Mouse (Mus musculus): ENCODE measurements at regions not wholly inside any gene's neighbourhood (a gene's known extent, or its start where the extent isn't known, plus 50 kb on each side); places are given as distances from the start of the nearest gene placed in this dataset.

DNA sequence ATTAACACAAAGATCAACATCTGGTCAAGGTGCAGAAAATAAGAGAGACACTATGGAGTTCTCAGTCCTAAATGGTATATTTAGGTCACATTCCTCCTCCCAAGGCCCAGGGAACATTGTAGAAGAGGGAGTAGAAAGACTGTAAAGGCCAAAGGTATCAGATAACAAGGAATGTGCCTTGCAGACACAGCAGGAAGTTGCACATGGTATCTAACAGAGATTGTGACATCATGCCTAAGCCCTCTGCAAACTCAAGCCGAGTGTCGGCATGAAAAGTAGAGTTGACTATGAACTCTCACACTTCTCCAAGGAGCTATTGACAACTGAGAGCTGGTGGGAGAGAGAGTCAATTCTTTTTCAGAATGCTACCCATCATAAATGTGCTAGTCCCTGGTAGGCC lies 598.7 kb downstream of the Hs3st4 start:
- Histone ChIP-seq H3K4me1 (ENCODE audit: control insufficient read depth, insufficient read depth, low read length) (no peaks in the 10 kb centered on the region), H3K4me3 (ENCODE audit: insufficient read depth, low read length) (no peak overlapping the region), H3K27ac (ENCODE audit: insufficient read depth, low read length) (no peak overlapping the region)
- no peak for TF ChIP-seq POLR2A (IDR thresholded peaks at IDR 0.05; ENCODE audit: extremely low read depth, insufficient read depth, low read length)
- no peak for TF ChIP-seq CTCF (IDR thresholded peaks at IDR 0.05; ENCODE audit: extremely low read depth, insufficient read depth, low read length)

- TF ChIP-seq CTCF (IDR thresholded peaks at IDR 0.05; ENCODE audit: extremely low read depth, insufficient read depth, low read length) (no peak), POLR2A (IDR thresholded peaks at IDR 0.05; ENCODE audit: extremely low read depth, insufficient read depth, low read length) (no peak)
- H3K4me1 ChIP-seq (ENCODE audit: control insufficient read depth, insufficient read depth, low read length) = no peaks in the 10 kb centered on the region
- H3K27ac ChIP-seq (ENCODE audit: insufficient read depth, low read length) = no peak overlapping the region
- H3K4me3 ChIP-seq (ENCODE audit: insufficient read depth, low read length) = no peak overlapping the region
These were observed 602.6 kb downstream of the Hs3st4 start for GRCm38 (mm10) chr7:124585296-124585695.

- Histone ChIP-seq H3K27ac (ENCODE audit: insufficient read depth, low read length) (no peak overlapping the region), H3K4me1 (ENCODE audit: control insufficient read depth, insufficient read depth, low read length) (no peaks in the 10 kb centered on the region), H3K4me3 (ENCODE audit: insufficient read depth, low read length) (no peak overlapping the region)
- no peak for TF ChIP-seq CTCF (IDR thresholded peaks at IDR 0.05; ENCODE audit: extremely low read depth, insufficient read depth, low read length)
- no peak for TF ChIP-seq POLR2A (IDR thresholded peaks at IDR 0.05; ENCODE audit: extremely low read depth, insufficient read depth, low read length)
These were observed 608.7 kb downstream of the Hs3st4 start for GRCm38 (mm10) chr7:124591369-124591768.

DNA sequence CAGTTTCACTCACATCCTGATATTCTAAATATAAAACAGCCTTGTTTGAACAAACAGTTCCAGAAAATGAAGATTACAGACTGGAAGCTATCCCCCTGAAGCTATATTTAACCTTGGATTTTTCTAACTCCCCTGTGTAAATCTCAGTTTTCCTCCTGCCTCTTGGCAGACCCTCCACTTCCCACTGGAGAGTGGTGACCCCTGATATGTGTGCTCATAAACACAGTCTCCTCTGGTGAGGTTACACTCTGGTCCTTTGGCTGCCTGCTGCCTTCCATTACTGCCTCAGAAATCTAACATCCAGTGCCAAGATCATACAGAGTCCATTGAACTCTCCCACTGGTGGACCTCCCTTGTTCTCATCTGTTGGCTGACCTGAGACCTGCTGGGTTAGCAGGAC lies 610.8 kb downstream of the Hs3st4 start:
- Histone ChIP-seq H3K4me3 (ENCODE audit: insufficient read depth, low read length) (no peak overlapping the region), H3K27ac (ENCODE audit: insufficient read depth, low read length) (no peak overlapping the region), H3K4me1 (ENCODE audit: control insufficient read depth, insufficient read depth, low read length) (no peaks in the 10 kb centered on the region)
- TF ChIP-seq POLR2A (IDR thresholded peaks at IDR 0.05; ENCODE audit: extremely low read depth, insufficient read depth, low read length) (no peak), CTCF (IDR thresholded peaks at IDR 0.05; ENCODE audit: extremely low read depth, insufficient read depth, low read length) (no peak)

GRCm38 (mm10) chr7:124600767-124601166 lies 618.1 kb downstream of the Hs3st4 start:
- Histone ChIP-seq H3K4me1 (ENCODE audit: control insufficient read depth, insufficient read depth, low read length) (no peaks in the 10 kb centered on the region), H3K4me3 (ENCODE audit: insufficient read depth, low read length) (no peak overlapping the region), H3K27ac (ENCODE audit: insufficient read depth, low read length) (no peak overlapping the region)
- TF ChIP-seq CTCF (IDR thresholded peaks at IDR 0.05; ENCODE audit: extremely low read depth, insufficient read depth, low read length) (no peak), POLR2A (IDR thresholded peaks at IDR 0.05; ENCODE audit: extremely low read depth, insufficient read depth, low read length) (no peak)

GRCm38 (mm10) chr7:124604581-124604980 lies 621.9 kb downstream of the Hs3st4 start:
- no peak overlapping the region for H3K4me3 ChIP-seq (ENCODE audit: insufficient read depth, low read length)
- TF ChIP-seq POLR2A (IDR thresholded peaks at IDR 0.05; ENCODE audit: extremely low read depth, insufficient read depth, low read length) (no peak), CTCF (IDR thresholded peaks at IDR 0.05; ENCODE audit: extremely low read depth, insufficient read depth, low read length) (no peak)
- no peaks in the 10 kb centered on the region for H3K4me1 ChIP-seq (ENCODE audit: control insufficient read depth, insufficient read depth, low read length)
- no peak overlapping the region for H3K27ac ChIP-seq (ENCODE audit: insufficient read depth, low read length)

DNA sequence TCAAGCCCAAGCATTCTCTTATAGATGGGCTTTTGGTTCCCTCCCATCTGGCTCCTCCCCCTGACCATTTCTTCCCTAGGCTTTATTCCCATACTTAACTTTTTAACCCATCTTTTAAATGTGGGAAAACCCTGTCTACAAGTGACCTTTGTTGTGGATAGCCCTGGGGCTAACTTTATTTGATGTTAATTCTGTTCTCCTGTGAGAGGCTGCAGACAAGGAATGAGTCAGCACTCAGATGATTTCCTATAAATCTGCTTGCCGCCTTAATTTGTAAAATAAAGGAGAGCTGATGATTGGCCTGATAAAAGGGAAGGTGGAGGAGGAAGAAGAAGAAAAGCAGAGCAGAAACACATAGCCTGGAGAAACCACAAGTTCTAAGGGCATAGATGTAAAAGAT lies 623.3 kb downstream of the Hs3st4 start:
- Histone ChIP-seq H3K27ac (ENCODE audit: insufficient read depth, low read length) (no peak overlapping the region), H3K4me1 (ENCODE audit: control insufficient read depth, insufficient read depth, low read length) (no peaks in the 10 kb centered on the region), H3K4me3 (ENCODE audit: insufficient read depth, low read length) (no peak overlapping the region)
- TF ChIP-seq POLR2A (IDR thresholded peaks at IDR 0.05; ENCODE audit: extremely low read depth, insufficient read depth, low read length) = no peak
- TF ChIP-seq CTCF (IDR thresholded peaks at IDR 0.05; ENCODE audit: extremely low read depth, insufficient read depth, low read length) = no peak

GRCm38 (mm10) chr7:124607061-124607460 lies 624.4 kb downstream of the Hs3st4 start:
- Histone ChIP-seq H3K4me3 (ENCODE audit: insufficient read depth, low read length) (no peak overlapping the region), H3K4me1 (ENCODE audit: control insufficient read depth, insufficient read depth, low read length) (no peaks in the 10 kb centered on the region), H3K27ac (ENCODE audit: insufficient read depth, low read length) (no peak overlapping the region)
- TF ChIP-seq POLR2A (IDR thresholded peaks at IDR 0.05; ENCODE audit: extremely low read depth, insufficient read depth, low read length) (no peak), CTCF (IDR thresholded peaks at IDR 0.05; ENCODE audit: extremely low read depth, insufficient read depth, low read length) (no peak)

DNA sequence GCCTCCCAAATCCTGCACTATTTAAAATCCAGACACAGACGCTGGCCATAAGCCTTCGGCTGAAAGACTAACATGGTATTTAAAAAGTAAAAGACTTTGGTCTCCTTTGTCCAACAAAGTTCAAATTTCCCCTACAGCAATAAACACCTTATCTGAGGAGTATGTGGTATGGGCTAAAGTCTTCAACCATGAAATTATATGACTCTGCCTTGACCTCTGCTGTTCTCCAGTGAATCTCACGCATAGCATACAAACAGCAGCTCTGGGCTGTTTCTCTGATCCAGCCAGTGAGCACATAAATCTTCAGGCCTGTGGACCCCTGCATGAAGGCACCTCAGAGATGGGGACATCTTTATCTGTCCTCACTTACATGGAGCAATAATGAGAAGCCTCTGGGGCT lies 627.8 kb downstream of the Hs3st4 start:
- Histone ChIP-seq H3K27ac (ENCODE audit: insufficient read depth, low read length) (no peak overlapping the region), H3K4me1 (ENCODE audit: control insufficient read depth, insufficient read depth, low read length) (no peaks in the 10 kb centered on the region), H3K4me3 (ENCODE audit: insufficient read depth, low read length) (no peak overlapping the region)
- TF ChIP-seq POLR2A (IDR thresholded peaks at IDR 0.05; ENCODE audit: extremely low read depth, insufficient read depth, low read length) (no peak), CTCF (IDR thresholded peaks at IDR 0.05; ENCODE audit: extremely low read depth, insufficient read depth, low read length) (no peak)

DNA sequence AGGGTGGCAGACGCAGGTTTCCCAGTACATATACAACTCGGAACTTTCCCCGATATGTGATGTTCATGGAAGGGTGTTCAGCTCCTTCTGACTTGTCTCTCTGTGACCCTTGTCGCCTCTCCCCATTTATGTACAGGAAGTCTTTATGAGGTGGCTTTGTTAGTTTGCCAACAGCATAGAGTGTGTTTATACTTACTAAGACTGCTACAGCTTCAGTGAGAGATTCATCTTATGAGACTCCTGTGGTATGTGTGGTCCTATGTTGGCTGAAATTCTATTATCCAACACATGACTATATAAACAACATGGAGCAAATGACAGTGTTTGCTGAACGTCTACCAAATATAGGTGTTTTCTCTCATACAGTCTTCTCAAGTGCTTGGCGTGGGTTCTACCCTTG lies 664.5 kb downstream of the Hs3st4 start:
- no peaks in the 10 kb centered on the region for H3K4me1 ChIP-seq (ENCODE audit: control insufficient read depth, insufficient read depth, low read length)
- no peak overlapping the region for H3K27ac ChIP-seq (ENCODE audit: insufficient read depth, low read length)
- TF ChIP-seq CTCF (IDR thresholded peaks at IDR 0.05; ENCODE audit: extremely low read depth, insufficient read depth, low read length) (no peak), POLR2A (IDR thresholded peaks at IDR 0.05; ENCODE audit: extremely low read depth, insufficient read depth, low read length) (no peak)
- no peak overlapping the region for H3K4me3 ChIP-seq (ENCODE audit: insufficient read depth, low read length)

Measured in cortical plate, adult 2 months (tissue).